Mouse (Mus musculus): ENCODE results near the gene Hsp90ab1.

GRCm38 (mm10) chr17:45532896-45533295 lies 40.2 kb downstream of the Hsp90ab1 start:
- TF ChIP-seq POLR2A (IDR thresholded peaks at IDR 0.05; ENCODE audit: insufficient read depth, low read depth, low read length) (no peak), CTCF (IDR thresholded peaks at IDR 0.05) (no peak), EP300 (IDR thresholded peaks at IDR 0.05; ENCODE audit: insufficient read depth, low read depth, low read length) (no peak)
